Mouse (Mus musculus) forebrain, embryonic 11.5 days (tissue): ENCODE results near the gene Sde2. TPM values are rescaled to one million over a fixed set of nuclear protein-coding genes. Genes with fewer than 3 reads are reported as not detected.
A peak's percentile ranks its signal among the peaks of the same experiment; 100 is the strongest.

Experiments
- ATAC-seq: fragments of 200-750 bp; cut with Nextera tagmentation; replicated peaks from 2 replicates; pipeline ENCODE4 v1.8.0; 2017; ENCODE audit warnings: moderate TSS enrichment; ENCODE audit not compliant: low FRiP score
- DNase-seq: peaks from one replicate; pipeline ENCODE4 v3.0.0-alpha.2; 2017; ENCODE audit warnings: low spot score
- H3K27ac ChIP-seq: fragments of 300-500 bp; sonication (generic); 2 replicates; pipeline ENCODE4 v1.5.1; 2014; ENCODE audit warnings: low read depth, low read length
- H3K27me3 ChIP-seq: fragments of 300-500 bp; sonication (generic); 2 replicates; pipeline ENCODE4 v1.6.1; 2014; ENCODE audit warnings: mild to moderate bottlenecking, low read length, mixed read lengths; ENCODE audit not compliant: control insufficient read depth, insufficient read depth
- H3K36me3 ChIP-seq: fragments of 300-500 bp; sonication (generic); 2 replicates; pipeline ENCODE4 v1.6.1; 2014; ENCODE audit warnings: mild to moderate bottlenecking, low read length, moderate library complexity, mixed read lengths; ENCODE audit not compliant: control insufficient read depth, insufficient read depth
- H3K4me1 ChIP-seq: fragments of 300-500 bp; sonication (generic); replicated peaks from 2 replicates; pipeline ENCODE4 v1.6.1; 2014; ENCODE audit warnings: low read length, mixed read lengths; ENCODE audit not compliant: control insufficient read depth, insufficient read depth
- H3K4me2 ChIP-seq: fragments of 300-500 bp; sonication (generic); 2 replicates; pipeline ENCODE4 v1.6.1; 2014; ENCODE audit warnings: low read depth, mild to moderate bottlenecking, low read length, moderate library complexity, mixed read lengths; ENCODE audit not compliant: severe bottlenecking
- H3K4me3 ChIP-seq: fragments of 300-500 bp; sonication (generic); 2 replicates; pipeline ENCODE4 v1.5.1; 2014; ENCODE audit warnings: low read depth, low read length
- H3K9ac ChIP-seq: fragments of 300-500 bp; sonication (generic); 2 replicates; pipeline ENCODE4 v1.6.1; 2014; ENCODE audit warnings: low read length
- H3K9me3 ChIP-seq: fragments of 300-500 bp; sonication (generic); 2 replicates; pipeline ENCODE4 v1.6.1; 2016; ENCODE audit warnings: low read length, mixed read lengths; ENCODE audit not compliant: control insufficient read depth
- WGBS: fragments of 180-500 bp; shearing (Covaris S2); extraction: QIAGEN DNeasy Blood & Tissue Kit; methylation state at CpG from one replicate; pipeline ENCODE4 v1.1.7; 2014; 5-methylcytosine and 5-hydroxymethylcytosine counted together
- polyA plus RNA-seq: library from polyadenylated mRNA; unstranded; fragments of >200 nt; fragmentation: Nextera tagmentation; extraction: Ambion mirVana; gene quantifications from 2 replicates; pipeline ENCODE4 v1.2.1, GENCODE M21; 2014

The Sde2 gene
- polyA plus RNA-seq, 1 experiment from 2014 or later: 33.8 TPM

GRCm38 (mm10) chr1:180813409-180813884 lies 37.5 kb upstream of the Sde2 start:
- 0% methylated on average over 29 of the region's 65 CpGs for WGBS
- Histone ChIP-seq H3K9me3 (no peaks in the 10 kb centered on the region), H3K27me3 (no peaks in the 10 kb centered on the region), H3K9ac (peak overlapping the region; percentile 100), H3K4me3 (peak overlapping the region; percentile 97), H3K4me1 (peaks cover 3% of the 10 kb centered on the region; the same call in 1 of the 2 replicates), H3K4me2 (peak overlapping the region; percentile 56), H3K36me3 (peaks cover 8% of the 10 kb centered on the region; the same call in 1 of the 2 replicates), H3K27ac (peak overlapping the region; percentile 98)
- peak; percentile 99 for DNase-seq
- peak; percentile 96 for ATAC-seq

GRCm38 (mm10) chr1:180813885-180814740 lies 36.8 kb upstream of the Sde2 start, which contains the start of gene H3f3a:
Gene H3f3a (minus strand): TSS chr1:180813943.
- DNase-seq (no peak), ATAC-seq (peak; percentile 84)
- Histone ChIP-seq H3K4me2 (peak within 1 kb of the TSS; percentile 56), H3K36me3 (peaks cover 3% of the 10 kb centered on the region; the same call in 1 of the 2 replicates), H3K27ac (peak within 1 kb of the TSS; percentile 98), H3K27me3 (no peaks in the 10 kb centered on the region), H3K4me1 (peaks cover 3% of the 10 kb centered on the region; the same call in 1 of the 2 replicates), H3K9ac (peak within 1 kb of the TSS; percentile 100), H3K4me3 (peak within 1 kb of the TSS; percentile 97), H3K9me3 (no peaks in the 10 kb centered on the region)
- 1% methylated on average over 54 of the region's 69 CpGs for WGBS

- no peak overlapping the region for H3K27ac ChIP-seq
- H3K4me2 ChIP-seq: no peak overlapping the region
- DNase-seq: no peak
These were observed 35.4 kb upstream of the Sde2 start for GRCm38 (mm10) chr1:180815371-180816024.

GRCm38 (mm10) chr1:180818000-180818399 lies 32.9 kb upstream of the Sde2 start:
- Histone ChIP-seq H3K27me3 (no peaks in the 10 kb centered on the region), H3K9me3 (no peaks in the 10 kb centered on the region)
- WGBS: 74% methylated on average over 2 of the region's 2 CpGs

More at GRCm38 (mm10) chr1:180815371-180816024, 35.4 kb upstream of the Sde2 start:
- no peaks in the 10 kb centered on the region for H3K27me3 ChIP-seq
- peaks cover 3% of the 10 kb centered on the region; the same call in 1 of the 2 replicates for H3K4me1 ChIP-seq
- WGBS: 39% methylated on average over 12 of the region's 12 CpGs
- no peak for ATAC-seq
- H3K36me3 ChIP-seq: no peaks in the 10 kb centered on the region; the same call in 1 of the 2 replicates
- no peak overlapping the region for H3K4me3 ChIP-seq
- no peak overlapping the region for H3K9ac ChIP-seq
- no peaks in the 10 kb centered on the region for H3K9me3 ChIP-seq

GRCm38 (mm10) chr1:180821101-180821500 lies 29.8 kb upstream of the Sde2 start:
- ATAC-seq: no peak
- WGBS: 92% methylated on average over 6 of the region's 6 CpGs

More at GRCm38 (mm10) chr1:180818000-180818399, 32.9 kb upstream of the Sde2 start:
- no peak for ATAC-seq
- Histone ChIP-seq H3K36me3 (no peaks in the 10 kb centered on the region), H3K4me2 (no peak overlapping the region), H3K9ac (no peak overlapping the region; the same call in 1 of the 2 replicates), H3K27ac (no peak overlapping the region), H3K4me3 (no peak overlapping the region), H3K4me1 (peaks cover 3% of the 10 kb centered on the region; the same call in 1 of the 2 replicates)
- no peak for DNase-seq

GRCm38 (mm10) chr1:180822276-180822675 lies 28.7 kb upstream of the Sde2 start:
- no peaks in the 10 kb centered on the region for H3K9me3 ChIP-seq
- 93% methylated on average over 5 of the region's 5 CpGs for WGBS
- no peaks in the 10 kb centered on the region for H3K4me1 ChIP-seq
- no peak overlapping the region for H3K27ac ChIP-seq
- no peaks in the 10 kb centered on the region for H3K36me3 ChIP-seq
- no peak overlapping the region for H3K4me2 ChIP-seq
- DNase-seq (no peak), ATAC-seq (no peak)
- no peak overlapping the region for H3K9ac ChIP-seq
- no peak overlapping the region for H3K4me3 ChIP-seq
- no peaks in the 10 kb centered on the region for H3K27me3 ChIP-seq

More at GRCm38 (mm10) chr1:180821101-180821500, 29.8 kb upstream of the Sde2 start:
- Histone ChIP-seq H3K4me3 (no peak overlapping the region), H3K4me2 (no peak overlapping the region), H3K4me1 (no peaks in the 10 kb centered on the region), H3K36me3 (no peaks in the 10 kb centered on the region), H3K9ac (no peak overlapping the region), H3K9me3 (no peaks in the 10 kb centered on the region), H3K27me3 (no peaks in the 10 kb centered on the region), H3K27ac (no peak overlapping the region)
- no peak for DNase-seq

GRCm38 (mm10) chr1:180823716-180824115 lies 27.2 kb upstream of the Sde2 start:
- ATAC-seq (no peak), DNase-seq (no peak)
- Histone ChIP-seq H3K9ac (no peak overlapping the region), H3K36me3 (no peaks in the 10 kb centered on the region), H3K4me2 (no peak overlapping the region), H3K4me3 (no peak overlapping the region), H3K4me1 (no peaks in the 10 kb centered on the region), H3K27me3 (no peaks in the 10 kb centered on the region), H3K9me3 (no peaks in the 10 kb centered on the region), H3K27ac (no peak overlapping the region)
- WGBS: 88% methylated on average over 3 of the region's 3 CpGs

- Histone ChIP-seq H3K27me3 (no peaks in the 10 kb centered on the region), H3K9me3 (no peaks in the 10 kb centered on the region), H3K4me1 (no peaks in the 10 kb centered on the region), H3K4me3 (no peak overlapping the region), H3K27ac (no peak overlapping the region), H3K4me2 (no peak overlapping the region), H3K36me3 (no peaks in the 10 kb centered on the region), H3K9ac (no peak overlapping the region)
- WGBS: 87% methylated on average over 3 of the region's 3 CpGs
- DNase-seq (no peak), ATAC-seq (no peak)
These were observed 26.2 kb upstream of the Sde2 start for GRCm38 (mm10) chr1:180824721-180825120.
